Mouse (Mus musculus) embryonic fibroblast, embryonic 13.5 days (primary cell): ENCODE results near the gene Ifna11.

Experiments used
- CTCF ChIP-seq: IDR thresholded peaks from 2 replicates; pipeline ENCODE4 v1.5.1; 2011; ENCODE audit warnings: mild to moderate bottlenecking, control low read depth, low read length, moderate library complexity, borderline replicate concordance; ENCODE audit not compliant: insufficient read depth
- POLR2A ChIP-seq: IDR thresholded peaks from 2 replicates; pipeline ENCODE4 v1.6.1; 2011; ENCODE audit warnings: low read depth, mild to moderate bottlenecking, control low read depth, low read length, moderate library complexity

GRCm38 (mm10) chr4:88859214-88859613 lies 39.5 kb downstream of the Ifna11 start:
- TF ChIP-seq CTCF (no peak), POLR2A (no peak)
